Mouse (Mus musculus): ENCODE measurements around the gene Mchr1. TPM values are rescaled to one million over a fixed set of nuclear protein-coding genes. Genes with fewer than 3 reads are reported as not detected.

Gene Mchr1
- polyA plus RNA-seq, 1 experiment, result 0.18 TPM

DNA sequence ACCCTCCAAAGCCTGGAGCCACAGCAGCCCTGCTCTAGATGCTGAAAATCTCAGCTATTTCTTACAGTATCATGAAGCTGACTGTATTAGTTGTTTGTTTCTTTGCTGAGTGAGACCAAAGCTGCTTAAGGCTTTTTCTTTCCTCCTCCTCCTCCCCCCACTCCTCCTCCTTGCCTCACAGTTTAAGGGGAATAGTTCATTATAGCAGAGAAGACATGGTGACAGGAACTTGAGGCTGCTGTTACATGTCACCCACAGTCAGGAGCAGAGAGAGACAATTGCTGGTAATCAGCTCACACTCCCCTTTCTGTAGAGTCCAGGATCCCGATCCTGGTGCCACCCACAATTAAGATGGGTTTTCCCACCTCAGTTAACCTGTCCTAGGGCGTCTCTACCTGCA is 38.1 kb downstream of the Mchr1 start:
- Histone ChIP-seq H3K36me3 (ENCODE audit: control insufficient read depth, insufficient read depth, low read length) (no peaks in the 10 kb centered on the region), H3K27me3 (ENCODE audit: control insufficient read depth, insufficient read depth, low read length) (no peaks in the 10 kb centered on the region), H3K27ac (ENCODE audit: control insufficient read depth, insufficient read depth, low read length) (no peak overlapping the region), H3K4me1 (replicated peaks; ENCODE audit: control insufficient read depth, insufficient read depth, low read length) (peaks cover 7% of the 10 kb centered on the region), H3K4me3 (ENCODE audit: control insufficient read depth, insufficient read depth, low read length) (no peak overlapping the region)
- 96% methylated on average over 2 of the region's 2 CpGs for WGBS
- no peak for TF ChIP-seq POLR2A (IDR thresholded peaks at IDR 0.05; ENCODE audit: control insufficient read depth, extremely low read depth, insufficient read depth, low read length, poor library complexity)
- no peak for TF ChIP-seq CTCF (IDR thresholded peaks at IDR 0.05; ENCODE audit: borderline replicate concordance, control insufficient read depth, extremely low read depth, insufficient read depth, low read length, poor library complexity)
- no peak for DNase-seq

- no peak overlapping the region for H3K27ac ChIP-seq (ENCODE audit: control insufficient read depth, insufficient read depth, low read length)
- 63% methylated on average over 11 of the region's 11 CpGs for WGBS
- no peaks in the 10 kb centered on the region for H3K27me3 ChIP-seq (ENCODE audit: control insufficient read depth, insufficient read depth, low read length)
- H3K4me1 ChIP-seq (replicated peaks; ENCODE audit: control insufficient read depth, insufficient read depth, low read length), result peaks cover 7% of the 10 kb centered on the region
- H3K36me3 ChIP-seq (ENCODE audit: control insufficient read depth, insufficient read depth, low read length), result no peaks in the 10 kb centered on the region
- TF ChIP-seq POLR2A (IDR thresholded peaks at IDR 0.05; ENCODE audit: control insufficient read depth, extremely low read depth, insufficient read depth, low read length, poor library complexity) (no peak), CTCF (IDR thresholded peaks at IDR 0.05; ENCODE audit: borderline replicate concordance, control insufficient read depth, extremely low read depth, insufficient read depth, low read length, poor library complexity) (no peak)
- no peak overlapping the region for H3K4me3 ChIP-seq (ENCODE audit: control insufficient read depth, insufficient read depth, low read length)
- DNase-seq, result no peak
Observed at GRCm38 (mm10) chr15:81277928-81278327, 42.6 kb downstream of the Mchr1 start.

- Histone ChIP-seq H3K36me3 (ENCODE audit: control insufficient read depth, insufficient read depth, low read length) (no peaks in the 10 kb centered on the region), H3K27ac (ENCODE audit: control insufficient read depth, insufficient read depth, low read length) (no peak overlapping the region), H3K27me3 (ENCODE audit: control insufficient read depth, insufficient read depth, low read length) (no peaks in the 10 kb centered on the region), H3K4me1 (replicated peaks; ENCODE audit: control insufficient read depth, insufficient read depth, low read length) (peaks cover 7% of the 10 kb centered on the region), H3K4me3 (ENCODE audit: control insufficient read depth, insufficient read depth, low read length) (no peak overlapping the region)
- DNase-seq, result no peak
- TF ChIP-seq CTCF (IDR thresholded peaks at IDR 0.05; ENCODE audit: borderline replicate concordance, control insufficient read depth, extremely low read depth, insufficient read depth, low read length, poor library complexity) (no peak), POLR2A (IDR thresholded peaks at IDR 0.05; ENCODE audit: control insufficient read depth, extremely low read depth, insufficient read depth, low read length, poor library complexity) (no peak)
- WGBS, result 93% methylated on average over 6 of the region's 6 CpGs
Observed at GRCm38 (mm10) chr15:81278699-81279098, 43.4 kb downstream of the Mchr1 start.

GRCm38 (mm10) chr15:81284121-81284734 is 48.9 kb downstream of the Mchr1 start:
- no peaks in the 10 kb centered on the region for H3K36me3 ChIP-seq (ENCODE audit: control insufficient read depth, insufficient read depth, low read length)
- H3K4me3 ChIP-seq (ENCODE audit: control insufficient read depth, insufficient read depth, low read length), result no peak overlapping the region
- TF ChIP-seq POLR2A (IDR thresholded peaks at IDR 0.05; ENCODE audit: control insufficient read depth, extremely low read depth, insufficient read depth, low read length, poor library complexity), result no peak
- TF ChIP-seq CTCF (IDR thresholded peaks at IDR 0.05; ENCODE audit: borderline replicate concordance, control insufficient read depth, extremely low read depth, insufficient read depth, low read length, poor library complexity), result no peak
- 75% methylated on average over 9 of the region's 9 CpGs for WGBS
- DNase-seq, result no peak
- no peaks in the 10 kb centered on the region for H3K4me1 ChIP-seq (replicated peaks; ENCODE audit: control insufficient read depth, insufficient read depth, low read length)
- no peaks in the 10 kb centered on the region for H3K27me3 ChIP-seq (ENCODE audit: control insufficient read depth, insufficient read depth, low read length)
- no peak overlapping the region for H3K27ac ChIP-seq (ENCODE audit: control insufficient read depth, insufficient read depth, low read length)

Other genes starting within 250 kb of the Mchr1 start
- 114 and 127 TPM in 2 replicates for gene Mrtfa, start 44.7 kb upstream of the Mchr1 start, polyA plus RNA-seq (2012; rRNA removed)
- 31.0 and 34.6 TPM in 2 replicates for gene Slc25a17, start 125.3 kb downstream of the Mchr1 start, polyA plus RNA-seq (2012; rRNA removed)
- gene St13, start 164.6 kb downstream of the Mchr1 start, polyA plus RNA-seq (2012; rRNA removed), result 20.5 and 22.4 TPM in 2 replicates
- gene Xpnpep3, start 164.6 kb downstream of the Mchr1 start, polyA plus RNA-seq (2012; rRNA removed), result 15.9 and 18.0 TPM in 2 replicates
- gene Dnajb7, start 172.8 kb downstream of the Mchr1 start, polyA plus RNA-seq (2012; rRNA removed), result not detected in 2 replicates
- gene Rbx1, start 230.8 kb downstream of the Mchr1 start, polyA plus RNA-seq (2012; rRNA removed), result 85.2 and 104 TPM in 2 replicates

All from thymus, adult 2 months (tissue).